Mouse (Mus musculus) embryonic facial prominence, embryonic 11.5 days (tissue): ENCODE measurements around the gene Syndig1. TPM values are rescaled to one million over a fixed set of nuclear protein-coding genes. Genes with fewer than 3 reads are reported as not detected.

ENCODE experiments used
- ATAC-seq: fragments of 200-750 bp; cut with Nextera tagmentation; replicated peaks from 2 replicates; pipeline ENCODE4 v1.8.0; 2017; ENCODE audit warnings: low read depth; ENCODE audit not compliant: insufficient number of reproducible peaks, low FRiP score, low TSS enrichment
- DNase-seq: peaks from one replicate; pipeline ENCODE4 v3.0.0-alpha.2; 2015; ENCODE audit warnings: low spot score
- H3K27ac ChIP-seq: fragments of 300-500 bp; sonication (generic); replicated peaks from 2 replicates; pipeline ENCODE4 v1.5.1; 2014; ENCODE audit warnings: mild to moderate bottlenecking, low read depth, low read length, control low read depth
- H3K27me3 ChIP-seq: fragments of 300-500 bp; sonication (generic); 2 replicates; pipeline ENCODE4 v1.6.1; 2014; ENCODE audit warnings: mild to moderate bottlenecking, low read length, moderate library complexity, mixed read lengths; ENCODE audit not compliant: control insufficient read depth, insufficient read depth
- H3K36me3 ChIP-seq: fragments of 300-500 bp; sonication (generic); replicated peaks from 2 replicates; pipeline ENCODE4 v1.6.1; 2014; ENCODE audit warnings: low read depth, mild to moderate bottlenecking, low read length, moderate library complexity, mixed read lengths; ENCODE audit not compliant: control insufficient read depth, insufficient read depth
- H3K4me1 ChIP-seq: fragments of 300-500 bp; sonication (generic); 2 replicates; pipeline ENCODE4 v1.6.1; 2014; ENCODE audit warnings: low read length, mixed read lengths; ENCODE audit not compliant: control insufficient read depth, insufficient read depth
- H3K4me2 ChIP-seq: fragments of 300-500 bp; sonication (generic); 2 replicates; pipeline ENCODE4 v1.6.1; 2014; ENCODE audit warnings: low read depth, mild to moderate bottlenecking, control low read depth, low read length, moderate library complexity
- H3K4me3 ChIP-seq: fragments of 300-500 bp; sonication (generic); 2 replicates; pipeline ENCODE4 v1.5.1; 2014; ENCODE audit warnings: low read depth, low read length, control low read depth
- H3K9ac ChIP-seq: fragments of 300-500 bp; sonication (generic); replicated peaks from 2 replicates; pipeline ENCODE4 v1.6.1; 2014; ENCODE audit warnings: mild to moderate bottlenecking, control low read depth, low read length
- H3K9me3 ChIP-seq: fragments of 300-500 bp; sonication (generic); replicated peaks from 2 replicates; pipeline ENCODE4 v1.6.1; 2016; ENCODE audit warnings: mild to moderate bottlenecking, low read length, inconsistent platforms, mixed read lengths; ENCODE audit not compliant: control insufficient read depth
- WGBS: fragments of 180-500 bp; shearing (Covaris S2); extraction: QIAGEN DNeasy Blood & Tissue Kit; methylation state at CpG from one replicate; pipeline ENCODE4 v1.1.7; 2014; 5-methylcytosine and 5-hydroxymethylcytosine counted together
- polyA plus RNA-seq: library from polyadenylated mRNA; unstranded; fragments of >200 nt; fragmentation: Nextera tagmentation; extraction: Ambion mirVana; gene quantifications from 2 replicates; pipeline ENCODE4 v1.2.1, GENCODE M21; 2014

The Syndig1 gene
- polyA plus RNA-seq, 1 experiment from 2014 or later: 4.1 TPM

DNA sequence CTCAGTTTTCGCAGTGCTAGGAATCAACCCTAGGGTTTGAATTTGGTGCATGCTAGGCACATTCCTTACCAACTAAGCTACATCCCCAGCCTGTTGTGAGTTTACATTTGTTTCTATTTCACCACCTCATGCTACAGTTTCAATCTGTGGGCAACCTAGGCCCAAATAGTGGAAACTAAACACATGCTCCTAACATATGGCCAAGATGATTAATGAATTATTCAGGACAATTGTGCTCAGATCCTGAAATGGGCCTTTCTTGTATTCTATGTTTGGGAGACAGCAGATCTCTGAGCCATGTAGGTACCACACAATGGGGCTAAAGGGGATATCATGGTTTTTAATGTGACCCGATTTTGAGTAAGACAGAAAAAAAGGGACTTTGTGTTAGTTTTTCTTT, 96.9 kb downstream of the Syndig1 start:
- DNase-seq: no peak
- WGBS: 92% methylated on average over 2 of the region's 2 CpGs

DNA sequence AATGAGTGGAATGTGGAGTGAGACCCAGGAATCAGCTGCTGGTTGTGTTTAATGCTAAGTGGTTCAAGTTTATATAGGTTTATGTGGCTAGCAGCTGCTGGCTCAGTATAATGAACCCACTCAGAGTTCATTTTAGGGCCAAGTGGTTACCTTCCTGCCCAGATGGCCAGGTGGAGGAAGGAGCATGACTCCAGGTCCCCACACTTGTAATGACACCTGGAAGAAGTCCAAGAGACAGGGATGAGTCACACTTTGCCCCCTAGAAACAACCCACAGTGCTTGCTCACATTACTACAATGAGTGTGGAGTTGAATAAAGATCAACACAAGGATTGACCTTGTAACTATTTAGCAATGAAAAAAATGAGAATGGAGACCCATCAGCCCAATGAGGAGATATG, 98.0 kb downstream of the Syndig1 start:
- DNase-seq (no peak), ATAC-seq (no peak)
- Histone ChIP-seq H3K36me3 (no peaks in the 10 kb centered on the region), H3K4me3 (no peak overlapping the region), H3K4me2 (no peak overlapping the region), H3K4me1 (no peaks in the 10 kb centered on the region), H3K27ac (no peak overlapping the region), H3K9me3 (no peaks in the 10 kb centered on the region), H3K9ac (no peak overlapping the region), H3K27me3 (no peaks in the 10 kb centered on the region)

More for the DNA sequence above, 96.9 kb downstream of the Syndig1 start:
- no peak overlapping the region for H3K4me2 ChIP-seq
- no peaks in the 10 kb centered on the region for H3K4me1 ChIP-seq
- no peaks in the 10 kb centered on the region for H3K9me3 ChIP-seq
- H3K27ac ChIP-seq: no peak overlapping the region
- H3K36me3 ChIP-seq: no peaks in the 10 kb centered on the region
- no peak for ATAC-seq
- H3K4me3 ChIP-seq: no peak overlapping the region
- H3K27me3 ChIP-seq: no peaks in the 10 kb centered on the region
- H3K9ac ChIP-seq: no peak overlapping the region

DNA sequence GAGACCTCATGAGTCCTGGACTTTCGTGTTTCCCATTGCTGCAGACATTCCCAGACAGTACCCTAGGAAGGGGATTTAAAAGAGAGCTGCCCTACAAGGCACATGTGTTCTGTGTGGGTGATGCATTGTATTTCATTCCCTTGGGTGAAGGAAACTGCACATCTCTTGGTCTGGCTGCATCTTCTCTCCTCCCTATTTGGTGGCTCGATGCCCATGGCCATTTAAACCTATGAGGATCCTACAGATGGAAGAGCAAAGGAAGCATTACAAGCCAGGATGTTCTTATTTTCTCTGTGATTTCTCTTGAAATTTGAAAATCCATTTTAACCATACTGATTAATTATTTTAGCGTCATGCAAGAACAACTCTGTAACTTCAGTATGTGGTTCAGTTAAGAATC, 98.5 kb downstream of the Syndig1 start:
- Histone ChIP-seq H3K27me3 (no peaks in the 10 kb centered on the region), H3K27ac (no peak overlapping the region), H3K36me3 (no peaks in the 10 kb centered on the region), H3K9ac (no peak overlapping the region), H3K4me3 (no peak overlapping the region), H3K4me2 (no peak overlapping the region), H3K4me1 (no peaks in the 10 kb centered on the region), H3K9me3 (no peaks in the 10 kb centered on the region)
- WGBS: 87% methylated on average over 3 of the region's 3 CpGs
- no peak for ATAC-seq
- no peak for DNase-seq

DNA sequence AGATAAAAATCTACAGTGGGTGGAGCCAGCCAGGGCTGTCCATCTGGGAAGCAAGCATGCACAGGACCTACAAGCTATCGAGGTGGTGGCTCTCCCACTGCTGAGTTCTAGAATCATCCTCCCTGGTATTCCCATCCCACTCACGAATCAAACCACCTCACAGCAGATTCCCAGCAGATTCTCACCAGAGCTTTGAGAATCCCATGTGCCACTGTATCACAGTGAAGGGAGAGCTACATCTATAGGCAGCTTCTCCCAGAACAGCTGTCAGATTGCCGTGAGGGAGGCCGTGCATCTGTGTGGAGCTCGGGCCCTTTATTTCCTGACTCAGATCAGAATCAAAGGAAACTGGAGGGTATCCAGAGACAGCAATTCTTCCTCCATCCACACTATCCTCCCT, 101.0 kb downstream of the Syndig1 start:
- WGBS: 78% methylated on average over 5 of the region's 5 CpGs
- ATAC-seq: no peak

DNA sequence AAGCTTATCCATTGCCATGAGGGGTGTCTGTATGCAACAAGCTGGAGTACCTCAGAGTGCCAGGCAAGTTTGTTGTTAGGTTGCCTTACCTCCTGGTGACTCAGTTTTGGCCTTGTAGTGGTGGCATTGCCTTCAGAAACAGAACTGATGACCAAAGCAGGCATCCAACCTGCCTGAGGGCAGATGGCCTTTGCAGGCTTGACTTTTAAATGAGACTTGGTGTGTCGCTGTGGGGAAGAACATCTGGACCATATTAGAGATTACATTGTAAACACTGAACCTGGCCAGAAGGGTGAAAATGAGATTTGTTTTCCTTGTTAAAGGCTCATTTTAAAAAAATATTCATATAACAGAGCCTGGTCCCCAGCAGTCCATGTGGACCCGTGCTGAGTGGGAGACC, 102.1 kb downstream of the Syndig1 start:
- DNase-seq (peak; percentile 22), ATAC-seq (0 out of 2 replicates have a peak, but pooled peaks have one; percentile 9)
- H3K4me3 ChIP-seq: no peak overlapping the region
- H3K27ac ChIP-seq: no peak overlapping the region
- no peaks in the 10 kb centered on the region for H3K27me3 ChIP-seq
- WGBS: 25% methylated on average over 2 of the region's 2 CpGs
- no peaks in the 10 kb centered on the region for H3K36me3 ChIP-seq
- no peaks in the 10 kb centered on the region for H3K4me1 ChIP-seq
- H3K9ac ChIP-seq: no peak overlapping the region
- H3K9me3 ChIP-seq: no peaks in the 10 kb centered on the region
- H3K4me2 ChIP-seq: no peak overlapping the region

More for the DNA sequence above, 101.0 kb downstream of the Syndig1 start:
- no peak overlapping the region for H3K27ac ChIP-seq
- H3K9ac ChIP-seq: no peak overlapping the region
- no peaks in the 10 kb centered on the region for H3K4me1 ChIP-seq
- no peak for DNase-seq
- H3K9me3 ChIP-seq: no peaks in the 10 kb centered on the region
- H3K4me2 ChIP-seq: no peak overlapping the region
- H3K4me3 ChIP-seq: no peak overlapping the region
- no peaks in the 10 kb centered on the region for H3K36me3 ChIP-seq
- no peaks in the 10 kb centered on the region for H3K27me3 ChIP-seq

DNA sequence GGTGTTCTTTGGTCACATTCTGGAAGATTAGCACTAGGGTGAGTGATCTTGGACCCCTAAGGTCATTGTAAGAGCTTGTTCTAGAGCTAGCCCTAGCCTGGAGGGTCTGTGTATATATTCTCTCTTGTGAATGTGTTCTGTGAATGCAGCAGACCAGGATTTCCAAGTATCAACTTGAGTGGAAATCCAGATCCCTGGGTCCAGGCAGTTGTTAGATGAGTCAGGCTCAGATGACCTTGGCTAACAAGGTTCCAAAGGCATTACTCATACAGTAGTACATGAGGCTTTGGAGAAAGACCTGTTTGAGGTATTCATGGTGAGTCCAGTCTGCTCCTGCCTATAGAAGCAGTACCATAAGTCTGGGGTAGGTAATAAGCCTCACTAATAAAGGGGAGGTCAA, 103.1 kb downstream of the Syndig1 start:
- DNase-seq: no peak
- no peak overlapping the region for H3K27ac ChIP-seq
- no peak overlapping the region for H3K4me3 ChIP-seq
- H3K4me1 ChIP-seq: no peaks in the 10 kb centered on the region
- no peak overlapping the region for H3K4me2 ChIP-seq
- H3K36me3 ChIP-seq: no peaks in the 10 kb centered on the region
- no peaks in the 10 kb centered on the region for H3K9me3 ChIP-seq
- ATAC-seq: no peak
- H3K9ac ChIP-seq: no peak overlapping the region
- no peaks in the 10 kb centered on the region for H3K27me3 ChIP-seq

DNA sequence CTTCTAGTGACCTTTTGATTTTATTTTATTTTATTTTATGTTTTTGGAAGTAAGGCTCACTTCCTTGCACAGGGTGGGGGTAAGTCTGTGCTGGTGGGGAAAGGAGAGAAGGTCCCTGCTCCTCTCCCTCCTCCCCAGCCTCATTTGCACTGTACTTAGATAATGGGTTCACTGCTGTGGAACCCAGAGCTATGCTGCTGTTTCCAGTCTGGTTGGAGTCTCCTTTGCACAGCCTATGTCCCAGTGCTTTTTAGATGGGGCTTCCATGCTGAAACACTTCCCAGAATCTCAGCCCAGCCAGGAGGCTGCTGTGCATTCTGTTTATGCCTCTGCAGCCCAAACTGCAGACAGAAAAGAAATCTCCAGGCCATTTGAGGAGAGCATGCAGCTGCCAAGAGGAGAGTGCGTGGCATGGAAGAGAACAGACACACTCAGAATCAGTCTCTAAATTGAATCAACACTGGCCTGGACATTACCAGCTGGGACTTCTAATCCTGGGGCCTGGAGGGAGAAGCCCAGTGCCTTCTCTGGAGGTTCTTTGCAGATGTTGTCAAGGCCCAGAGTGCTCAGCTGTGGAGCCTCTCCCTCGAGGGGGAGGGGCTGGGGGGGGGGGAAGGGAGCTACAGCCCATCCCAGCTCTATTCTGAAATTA, 104.4 kb downstream of the Syndig1 start:
- DNase-seq (no peak), ATAC-seq (0 out of 2 replicates have a peak, but pooled peaks have one; percentile 27)
- H3K9ac ChIP-seq: no peak overlapping the region
- 36% methylated on average over 2 of the region's 2 CpGs for WGBS
- H3K27me3 ChIP-seq: no peaks in the 10 kb centered on the region
- no peak overlapping the region for H3K4me3 ChIP-seq
- H3K4me2 ChIP-seq: no peak overlapping the region
- no peaks in the 10 kb centered on the region for H3K36me3 ChIP-seq
- no peak overlapping the region for H3K27ac ChIP-seq
- no peaks in the 10 kb centered on the region for H3K4me1 ChIP-seq
- no peaks in the 10 kb centered on the region for H3K9me3 ChIP-seq

DNA sequence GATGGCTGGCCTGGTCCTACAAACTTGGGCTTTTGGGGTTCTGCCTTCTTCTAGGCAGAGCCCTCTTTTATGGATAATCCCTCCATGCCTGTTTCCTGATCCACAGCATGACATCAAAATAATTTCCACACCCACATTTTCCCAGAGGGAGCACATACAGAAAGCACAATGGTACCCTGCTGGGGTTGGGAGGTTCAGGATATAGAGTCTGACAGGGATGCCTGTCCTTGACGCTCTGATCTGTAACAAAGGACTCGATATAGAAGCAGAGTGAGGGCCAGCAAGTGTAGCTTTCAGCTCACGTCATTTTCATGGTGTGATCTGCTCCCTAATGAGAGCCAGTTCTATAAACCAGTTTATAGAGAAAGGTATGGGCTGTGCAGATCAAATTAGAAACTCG, 105.1 kb downstream of the Syndig1 start:
- Histone ChIP-seq H3K9ac (no peak overlapping the region), H3K27me3 (no peaks in the 10 kb centered on the region), H3K27ac (no peak overlapping the region), H3K36me3 (no peaks in the 10 kb centered on the region), H3K4me1 (no peaks in the 10 kb centered on the region), H3K9me3 (no peaks in the 10 kb centered on the region), H3K4me3 (no peak overlapping the region), H3K4me2 (no peak overlapping the region)
- ATAC-seq (0 out of 2 replicates have a peak, but pooled peaks have one; percentile 5), DNase-seq (no peak)
- 26% methylated on average over 4 of the region's 4 CpGs for WGBS
